Mouse (Mus musculus) kidney, adult 11 months (tissue): Measurements from ENCODE around the gene Asb2.
A peak's percentile ranks its signal among the peaks of the same experiment; 100 is the strongest.

Source experiments
- DNase-seq: peaks from one replicate; pipeline ENCODE4 v3.0.0; 2022

Asb2 gene

DNA sequence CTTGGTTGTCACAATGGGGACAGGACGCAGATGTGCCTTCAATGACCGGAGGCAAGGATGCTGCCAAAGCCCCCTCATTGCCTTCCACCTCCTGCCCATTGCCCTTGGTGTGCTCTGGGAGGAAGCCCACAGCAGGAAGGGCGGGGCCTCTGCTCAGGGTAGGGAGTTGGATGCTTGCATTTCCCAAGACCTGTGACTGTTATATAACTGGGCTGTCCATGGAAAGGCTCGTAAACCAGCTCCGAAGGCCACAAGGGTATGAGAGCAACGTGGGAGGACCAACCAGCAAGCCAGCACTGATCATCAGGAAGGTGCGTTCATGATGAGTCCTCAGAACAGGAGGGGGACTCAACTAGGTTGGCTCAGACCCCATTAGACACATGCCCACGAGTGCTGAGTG lies 5.0 kb upstream of the Asb2 start:
- DNase-seq = no peak

DNA sequence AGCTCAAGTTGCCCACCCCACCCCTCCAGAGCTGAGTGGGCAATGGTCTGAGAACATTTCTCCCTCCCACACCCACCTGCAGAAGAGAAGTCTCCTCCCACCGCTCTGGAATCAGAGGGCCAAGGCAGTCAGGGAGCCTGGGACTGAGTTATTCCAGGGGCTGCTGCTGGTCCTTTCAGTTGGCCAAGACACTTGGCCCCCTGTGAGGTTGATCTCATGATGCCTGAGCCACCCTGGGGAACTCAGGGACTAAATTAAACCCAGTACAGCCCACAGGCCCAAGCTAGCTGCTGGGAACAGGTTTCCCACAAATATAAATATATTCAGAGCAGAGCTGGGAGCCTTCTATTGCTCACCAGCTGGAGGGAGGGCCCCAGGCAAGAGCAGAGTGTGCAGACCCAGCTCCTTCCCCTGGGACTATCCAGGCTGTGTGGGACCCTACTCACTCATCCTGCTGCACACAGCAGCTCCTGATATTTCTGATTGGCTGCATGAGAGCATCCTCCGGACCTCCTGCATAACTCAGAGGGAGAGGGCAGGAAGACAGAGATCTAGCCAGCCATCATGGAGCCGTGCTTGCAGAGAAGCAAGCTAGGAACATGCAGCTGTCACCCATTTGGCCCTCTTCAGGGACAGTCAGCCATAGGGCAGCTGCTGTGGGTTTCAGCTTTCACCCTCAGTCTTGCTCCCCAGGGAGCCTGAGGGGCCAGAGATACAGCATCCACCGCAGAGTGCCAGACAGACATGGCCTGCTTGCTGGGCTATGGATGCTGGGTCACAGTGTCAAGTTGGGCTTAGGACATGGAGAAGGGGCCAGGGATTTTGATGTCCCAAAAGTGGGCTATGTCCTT lies 3.4 kb upstream of the Asb2 start:
- no peak for DNase-seq

DNA sequence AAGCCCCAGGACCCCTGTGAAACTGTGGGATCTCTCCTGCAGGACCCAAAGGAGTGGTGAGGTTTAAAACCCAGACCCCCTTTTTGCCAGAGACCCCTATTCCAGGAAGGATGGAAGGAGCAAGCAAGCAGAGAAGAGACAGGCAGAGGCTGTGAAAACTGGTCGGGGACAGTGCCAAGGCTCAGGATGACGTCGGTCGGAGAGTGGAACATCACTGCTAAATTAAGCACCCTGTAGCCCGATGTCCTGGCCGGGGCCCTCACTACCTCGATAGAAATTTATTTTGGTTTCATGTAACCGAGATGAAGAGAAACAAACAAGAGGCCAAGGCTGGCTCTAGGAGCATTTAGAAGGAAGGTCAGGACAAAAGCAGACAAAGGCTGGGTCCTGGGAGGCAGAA lies 2.4 kb upstream of the Asb2 start:
- no peak for DNase-seq

DNA sequence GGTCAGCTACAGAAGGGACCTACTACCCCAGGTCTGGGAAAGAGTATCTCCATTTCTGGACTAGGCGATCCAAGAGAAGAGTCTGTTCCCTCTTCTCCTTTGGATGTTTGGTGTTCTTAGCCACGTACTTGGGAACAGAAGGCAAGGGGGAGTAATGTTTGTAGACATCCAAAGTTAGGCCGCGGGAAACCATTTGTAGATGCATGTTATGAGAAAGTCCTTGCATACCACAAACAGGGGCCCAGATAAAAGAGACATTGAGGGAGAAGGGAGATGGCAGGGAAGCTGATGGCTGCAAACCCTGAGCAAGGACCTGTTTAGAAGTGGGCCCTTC lies 581 bp upstream of the Asb2 start:
- DNase-seq = no peak

DNA sequence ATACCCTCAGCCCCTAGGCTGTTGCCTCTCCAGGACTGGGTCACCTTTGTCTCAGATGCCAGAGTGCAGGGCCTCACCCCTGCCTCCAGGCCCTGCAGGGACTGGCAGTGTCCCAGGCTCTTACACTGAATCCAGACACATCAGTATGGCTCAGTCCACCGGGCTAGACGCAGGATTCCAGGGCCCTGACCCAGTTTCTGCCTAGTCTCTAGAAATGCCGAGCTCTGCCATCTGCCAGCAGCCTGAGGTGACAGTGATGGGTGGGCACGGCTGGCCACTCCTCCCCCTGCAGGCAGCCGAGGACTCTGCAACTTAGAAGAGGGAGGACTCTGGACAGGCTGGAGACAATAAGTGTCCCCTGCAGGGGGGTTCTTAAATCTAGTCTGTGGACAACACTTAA lies 2.3 kb downstream of the Asb2 start:
- DNase-seq = peak; percentile 14

DNA sequence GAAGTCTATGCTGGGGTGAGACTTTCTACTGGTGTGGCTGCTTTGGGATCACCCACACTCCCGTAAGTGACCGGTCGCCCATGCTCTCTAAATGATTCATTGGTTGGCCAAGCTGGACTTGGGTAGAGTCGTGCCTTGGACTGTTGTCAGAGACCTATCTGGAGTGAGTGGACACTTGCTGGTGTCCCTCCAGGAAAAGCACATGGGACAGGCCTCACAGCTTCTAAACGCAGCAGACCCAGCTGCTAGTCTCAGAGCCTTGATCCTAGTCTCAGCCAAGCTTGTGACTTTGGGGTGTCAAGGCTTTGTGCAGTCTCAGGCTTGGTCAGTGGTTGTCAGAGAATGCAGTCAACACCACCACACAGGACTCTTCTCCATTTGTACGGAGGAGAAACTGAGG lies 3.1 kb downstream of the Asb2 start:
- no peak for DNase-seq

DNA sequence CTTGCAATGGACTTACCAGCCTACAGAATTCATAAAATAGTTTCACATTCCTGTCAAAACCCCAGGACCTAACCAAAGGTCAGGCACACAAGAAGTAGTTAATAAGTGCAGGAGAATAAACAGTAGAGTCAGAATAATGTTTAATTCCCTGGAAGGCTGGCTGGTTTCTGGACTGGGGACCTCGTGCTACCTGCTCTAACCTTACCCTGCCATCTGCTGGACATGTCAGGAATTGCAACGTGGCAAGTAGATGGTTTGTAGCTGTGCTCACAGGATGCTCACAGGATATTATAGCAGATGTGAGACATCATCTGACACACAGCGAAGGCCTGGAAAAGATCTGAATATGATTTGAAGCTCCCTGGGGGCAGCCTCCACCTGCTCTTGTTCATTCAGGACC lies 7.3 kb downstream of the Asb2 start:
- DNase-seq = peak; percentile 63

DNA sequence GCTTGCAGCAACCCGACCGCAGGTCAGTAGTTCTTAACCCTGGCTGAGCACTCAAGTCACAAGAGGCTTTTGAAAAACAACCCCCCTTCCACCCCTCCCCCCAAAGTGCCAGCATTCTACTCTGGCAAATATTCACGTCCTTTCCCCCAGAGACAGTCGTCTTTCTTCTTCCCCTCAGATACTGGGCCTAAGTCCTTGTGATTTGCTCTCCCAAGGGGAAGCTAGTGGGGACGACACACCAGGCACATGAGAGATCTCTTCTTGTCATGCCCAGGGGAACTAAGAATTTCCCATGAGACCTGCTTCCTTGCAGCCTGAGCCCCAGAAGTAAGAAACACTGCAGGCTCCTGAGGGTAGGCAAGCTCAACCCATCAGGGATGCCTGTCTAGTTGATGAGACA lies 8.4 kb downstream of the Asb2 start:
- DNase-seq = no peak

DNA sequence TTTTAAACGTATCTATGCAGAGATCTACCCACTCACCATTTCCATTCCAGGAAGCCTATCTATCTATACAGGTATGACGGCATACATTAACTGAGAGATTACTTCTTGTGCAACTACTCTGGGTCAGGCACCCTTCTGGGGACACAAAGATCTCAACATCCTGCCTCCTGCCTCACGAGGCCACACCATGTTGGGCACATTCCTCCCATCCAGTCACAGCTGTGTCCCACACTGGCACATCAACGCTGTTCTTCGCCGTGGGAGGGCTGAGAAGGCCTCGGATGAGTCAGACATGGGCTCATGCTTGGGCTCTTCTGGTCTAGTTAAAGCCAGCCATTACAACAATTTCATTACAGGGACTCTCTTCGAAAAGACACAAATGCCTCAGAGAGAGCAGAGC lies 8.9 kb downstream of the Asb2 start:
- no peak for DNase-seq

DNA sequence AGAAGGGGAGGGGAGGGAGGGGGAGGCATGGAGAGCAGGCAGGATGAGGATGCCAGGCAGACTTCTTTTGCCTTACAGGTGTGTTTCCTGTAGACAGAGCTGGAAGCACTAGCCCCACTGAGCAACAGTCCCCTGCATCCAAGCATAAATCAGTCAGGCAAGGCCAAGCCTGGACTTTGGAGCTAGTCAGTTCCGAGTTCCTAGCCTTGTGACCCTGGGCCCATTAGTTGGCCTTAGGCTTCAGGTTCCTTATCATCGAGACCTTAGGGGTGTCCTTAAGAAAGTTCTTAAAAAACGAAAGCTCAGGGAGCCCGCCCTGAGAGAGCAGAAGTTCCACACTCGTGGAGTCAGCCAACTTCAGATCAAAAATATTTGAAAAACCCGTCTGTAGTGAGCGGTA lies 10.9 kb downstream of the Asb2 start:
- DNase-seq = peak; percentile 36

DNA sequence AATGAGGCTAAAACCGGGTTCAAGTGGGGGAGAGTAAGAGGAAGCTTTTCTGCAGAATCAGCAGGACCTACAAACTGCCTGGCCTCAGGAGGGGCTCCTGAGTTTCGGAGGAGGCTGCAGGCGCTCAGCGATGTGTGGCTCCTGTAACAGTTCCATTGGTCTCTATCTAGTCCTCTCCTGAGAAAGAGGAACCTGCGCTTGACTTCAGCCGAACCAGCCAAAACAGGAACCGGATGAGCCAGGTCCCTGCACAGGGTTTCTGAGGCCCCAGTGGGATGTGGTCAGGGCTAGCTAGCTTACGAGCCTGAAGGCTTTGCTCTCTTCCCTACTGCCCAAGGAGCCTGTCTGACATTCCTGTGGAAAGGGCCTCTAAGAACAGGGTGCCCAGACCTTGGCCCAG lies 12.3 kb downstream of the Asb2 start:
- peak; percentile 18 for DNase-seq

DNA sequence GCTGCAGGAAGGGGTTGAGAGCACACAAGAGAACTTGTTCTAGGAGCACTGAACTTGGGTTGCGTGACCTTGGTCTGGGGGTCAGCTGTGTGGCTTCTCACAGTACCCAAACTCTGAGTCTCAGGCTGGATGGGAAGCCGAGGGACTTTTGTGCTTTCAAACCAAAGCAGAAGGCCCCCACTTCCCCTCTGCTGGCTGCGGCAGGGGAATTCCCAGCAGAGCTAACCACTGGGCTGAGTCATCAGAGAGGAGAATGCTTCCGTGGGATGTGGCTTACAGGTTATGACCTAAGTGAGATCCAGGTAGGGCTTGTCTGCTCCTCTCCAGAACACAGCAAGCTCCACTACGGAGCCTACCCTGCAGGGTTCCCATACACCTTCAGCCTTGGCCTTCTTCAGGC lies 14.6 kb downstream of the Asb2 start:
- no peak for DNase-seq

DNA sequence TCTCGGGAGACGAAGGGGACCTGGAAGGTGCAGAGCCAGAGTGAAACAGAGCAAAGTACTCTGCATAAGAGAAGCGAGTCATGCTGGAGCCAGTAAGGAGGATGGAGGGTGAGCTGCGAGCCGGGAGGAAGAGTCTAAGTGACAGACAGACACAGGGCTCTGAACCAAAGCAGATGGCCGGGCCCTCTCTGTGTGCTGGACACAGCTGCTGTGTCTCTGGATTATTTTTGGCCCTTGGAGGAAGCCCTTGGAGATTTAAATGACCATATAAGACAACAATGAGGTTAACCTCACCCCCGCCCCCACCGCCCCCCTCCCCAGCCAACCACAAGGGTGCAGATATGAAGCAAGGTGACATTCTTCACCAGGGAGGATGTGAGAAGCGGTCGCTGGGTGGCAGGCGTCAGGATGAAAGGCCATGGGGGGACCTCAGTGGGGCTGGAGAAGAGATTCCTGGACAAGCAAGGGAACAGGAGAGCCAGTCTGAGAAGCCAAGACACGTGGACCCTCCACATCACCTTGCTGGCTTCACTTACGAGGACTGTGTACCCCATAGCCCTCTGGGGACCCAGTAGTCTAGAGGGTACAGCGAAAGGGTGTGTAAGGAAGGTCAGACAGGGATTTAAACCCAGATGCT lies 17.5 kb downstream of the Asb2 start:
- DNase-seq = no peak

DNA sequence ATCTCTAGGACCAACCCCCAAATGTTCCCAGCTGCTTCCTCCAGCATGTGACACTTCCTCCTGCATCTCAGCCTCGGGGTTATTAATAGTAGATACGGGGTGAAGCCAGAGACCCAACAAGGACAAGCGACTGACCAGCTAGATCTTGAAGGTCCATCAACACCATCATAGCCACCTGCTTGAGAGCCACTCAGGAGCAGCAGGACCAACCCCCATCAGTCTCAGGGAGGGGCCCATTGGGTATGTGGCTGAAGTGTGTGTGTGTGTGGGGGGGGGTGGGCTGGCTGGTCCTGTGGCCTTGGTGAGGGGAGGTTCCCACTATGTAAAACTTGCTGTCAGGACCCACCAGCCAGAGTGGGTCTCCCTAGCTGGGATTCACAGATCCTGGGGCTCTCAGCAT lies 19.0 kb downstream of the Asb2 start:
- DNase-seq = no peak

DNA sequence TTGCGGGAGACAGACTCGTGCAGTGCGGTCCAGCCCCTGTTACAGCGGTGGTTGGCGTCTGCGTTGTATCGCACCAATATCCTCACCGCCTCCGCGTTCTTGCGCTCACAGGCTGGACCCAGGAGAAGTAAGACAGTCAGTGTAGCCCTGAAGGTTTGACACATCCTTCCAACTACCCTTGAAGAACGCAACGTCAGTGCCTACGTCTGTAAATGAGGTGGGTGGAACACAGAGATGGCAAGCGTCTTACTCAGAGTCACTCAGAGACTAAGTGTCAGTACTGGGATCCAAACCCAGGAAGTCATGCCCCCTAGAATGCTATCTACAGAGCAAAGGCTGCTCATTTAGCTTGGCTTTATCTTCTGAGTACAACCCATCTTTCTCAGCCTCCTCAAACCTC lies 22.4 kb downstream of the Asb2 start:
- DNase-seq = no peak

DNA sequence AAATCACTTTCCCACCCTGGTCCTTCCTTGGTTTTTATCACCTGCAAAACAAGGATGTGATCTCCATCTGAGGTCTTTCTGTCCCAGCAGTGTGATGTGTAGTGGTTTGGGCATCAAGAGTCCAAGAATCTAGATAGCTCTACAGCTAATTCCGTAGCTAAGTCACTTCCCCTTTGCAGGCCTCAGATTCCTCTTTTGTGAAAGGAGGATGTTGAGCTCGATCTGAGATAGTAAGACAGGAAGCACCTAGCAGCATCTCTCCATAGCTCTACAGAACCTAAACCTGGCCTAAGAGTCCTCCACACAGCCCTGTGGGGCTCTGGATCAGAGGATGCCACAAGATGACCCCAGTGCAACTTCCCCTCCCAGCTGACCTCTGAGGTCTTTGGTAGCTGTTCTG lies 22.9 kb downstream of the Asb2 start:
- DNase-seq = no peak

DNA sequence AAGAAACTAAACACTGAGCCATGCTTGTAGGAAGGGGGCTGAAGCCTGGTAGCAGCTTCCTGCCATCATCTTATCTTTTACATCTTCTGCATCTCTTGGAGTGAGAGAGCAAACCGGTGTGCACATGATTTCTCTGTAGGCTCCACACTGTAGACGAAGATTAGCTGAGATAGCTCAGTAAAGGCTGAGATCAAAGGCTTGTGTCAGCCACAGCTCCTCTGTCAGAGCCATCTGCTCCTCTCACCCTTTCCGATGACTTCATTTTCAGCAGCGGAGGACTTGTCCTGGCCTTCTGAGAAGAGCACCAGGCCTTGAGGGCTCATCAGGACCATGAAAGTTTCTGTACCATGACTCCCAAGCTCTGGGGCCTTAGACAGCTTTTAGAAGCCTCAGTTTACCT lies 24.3 kb downstream of the Asb2 start:
- DNase-seq = no peak

DNA sequence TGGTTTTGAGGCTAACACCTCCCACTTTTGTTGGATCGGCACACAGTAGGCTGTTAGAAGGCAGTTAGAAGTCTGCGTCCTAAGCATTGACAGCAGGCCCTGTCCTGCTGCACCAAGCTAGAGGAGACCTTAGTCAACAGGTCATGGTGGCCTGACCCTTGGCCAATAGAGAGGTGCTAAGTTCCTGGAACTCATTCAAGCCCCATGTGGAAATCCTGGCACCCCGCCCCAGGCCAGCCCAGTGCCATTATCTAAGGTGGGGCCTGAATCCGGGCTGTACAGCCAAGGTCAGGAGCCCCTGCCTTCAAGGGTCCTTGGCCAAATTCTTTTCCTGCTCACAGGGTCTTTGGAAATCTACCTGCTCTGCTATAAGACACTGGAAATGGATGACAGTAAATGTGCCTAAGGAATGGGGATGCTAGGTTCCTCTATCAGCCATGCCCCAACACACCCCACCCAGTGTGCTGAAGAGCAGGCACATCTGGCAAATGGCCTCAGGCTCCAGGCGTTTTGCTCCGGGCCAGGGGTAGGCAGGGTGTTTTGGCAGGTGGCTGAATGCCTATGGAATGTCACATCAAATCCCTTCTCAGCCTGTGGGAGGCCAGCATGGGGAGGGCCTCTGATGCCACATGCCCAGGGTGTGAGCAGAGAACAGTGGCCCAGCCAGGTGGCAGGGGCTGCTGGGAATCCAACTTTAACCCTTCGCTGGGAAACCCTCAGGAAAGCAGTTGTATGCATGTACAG lies 27.2 kb downstream of the Asb2 start:
- peak; percentile 57 for DNase-seq

DNA sequence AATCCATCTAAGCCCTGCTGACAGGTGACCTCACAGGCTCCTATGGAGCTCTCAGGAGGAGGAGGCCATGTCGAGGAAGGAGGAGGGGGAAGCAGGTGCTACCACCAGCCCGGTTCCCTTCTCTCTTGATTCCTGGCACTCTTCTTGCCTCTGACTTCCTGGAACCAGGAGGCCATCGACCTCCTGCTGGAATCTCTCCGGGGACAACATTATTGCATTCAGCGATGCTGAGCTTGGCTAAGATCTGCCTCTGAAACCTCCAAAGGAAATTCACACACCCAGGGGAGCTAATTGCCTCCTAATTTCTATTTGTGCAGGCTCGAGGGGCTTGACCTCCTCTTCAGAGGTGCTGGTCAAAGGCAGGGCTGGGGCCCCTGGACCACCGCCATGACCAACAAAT lies 28.7 kb downstream of the Asb2 start:
- DNase-seq = no peak

DNA sequence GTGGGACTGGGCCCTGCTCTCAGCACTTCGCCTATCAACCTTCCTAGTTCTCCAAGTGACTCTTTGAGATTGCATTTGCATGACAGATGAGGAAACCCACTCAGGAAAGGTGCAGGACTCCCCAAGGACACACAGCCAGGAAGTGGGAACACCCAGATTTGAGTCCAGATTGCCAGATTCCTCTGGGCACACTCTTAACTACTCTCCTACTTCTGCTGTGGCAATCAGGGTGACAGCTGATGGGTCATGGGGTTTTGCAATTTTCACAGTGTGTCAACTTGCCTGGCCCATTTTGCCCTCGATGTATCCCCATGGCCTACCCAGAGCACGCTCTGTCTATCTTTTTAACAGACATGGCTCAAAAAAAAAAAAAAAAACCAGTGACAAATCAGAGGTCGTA lies 29.2 kb downstream of the Asb2 start:
- DNase-seq = no peak

DNA sequence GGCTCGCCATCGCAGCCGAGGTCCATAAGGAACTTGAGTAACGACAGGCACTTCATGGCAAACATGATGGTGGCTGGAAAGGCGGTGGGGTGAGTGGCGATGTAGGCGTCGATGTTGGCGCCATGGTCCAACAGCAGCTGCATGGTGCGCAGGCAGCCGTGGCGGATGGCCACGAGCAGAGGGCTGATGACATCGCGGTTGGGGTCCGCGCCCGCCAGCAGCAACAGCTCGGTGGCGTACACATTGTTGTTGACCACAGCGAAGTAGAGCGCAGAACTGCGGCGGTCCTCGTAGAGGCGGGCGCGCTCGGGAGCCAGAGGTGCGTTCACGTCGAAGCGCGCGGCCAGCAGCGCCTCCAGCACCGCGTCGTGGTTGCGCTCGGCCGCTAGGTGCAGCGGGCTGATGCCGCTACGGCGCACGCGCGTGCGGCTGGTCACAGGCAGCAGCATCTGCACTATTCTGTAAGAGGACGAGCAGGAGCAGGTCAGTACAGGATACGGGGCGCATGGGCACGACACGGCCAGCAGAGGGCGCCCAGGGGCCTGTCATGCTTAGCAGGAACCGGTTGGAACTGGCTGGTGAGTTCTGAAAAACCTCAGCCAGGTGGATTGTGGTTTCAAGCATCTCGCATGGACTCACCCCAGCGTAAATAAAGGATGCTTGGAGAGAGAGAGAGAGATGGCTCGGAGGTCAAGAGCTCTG lies 30.5 kb downstream of the Asb2 start:
- DNase-seq = peak; percentile 91

DNA sequence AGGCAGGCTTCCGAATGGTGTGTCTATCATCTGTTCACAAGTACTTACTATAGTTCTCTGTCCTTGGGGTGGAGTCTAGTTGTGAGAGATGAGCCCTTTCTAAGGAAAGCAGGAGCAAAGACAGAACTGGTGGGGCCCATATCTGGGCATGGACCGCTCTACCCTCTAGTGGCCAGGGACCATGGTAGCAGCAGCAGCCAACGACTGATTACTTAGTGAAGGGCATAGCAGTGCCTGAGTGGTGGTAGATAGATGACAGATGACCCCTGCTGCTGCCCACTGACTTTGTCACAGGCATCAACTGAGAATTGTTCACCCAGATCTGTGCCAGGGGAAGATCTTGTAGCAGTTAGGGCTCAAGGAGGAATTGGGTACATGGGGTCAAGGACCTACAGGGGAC lies 33.0 kb downstream of the Asb2 start:
- no peak for DNase-seq

DNA sequence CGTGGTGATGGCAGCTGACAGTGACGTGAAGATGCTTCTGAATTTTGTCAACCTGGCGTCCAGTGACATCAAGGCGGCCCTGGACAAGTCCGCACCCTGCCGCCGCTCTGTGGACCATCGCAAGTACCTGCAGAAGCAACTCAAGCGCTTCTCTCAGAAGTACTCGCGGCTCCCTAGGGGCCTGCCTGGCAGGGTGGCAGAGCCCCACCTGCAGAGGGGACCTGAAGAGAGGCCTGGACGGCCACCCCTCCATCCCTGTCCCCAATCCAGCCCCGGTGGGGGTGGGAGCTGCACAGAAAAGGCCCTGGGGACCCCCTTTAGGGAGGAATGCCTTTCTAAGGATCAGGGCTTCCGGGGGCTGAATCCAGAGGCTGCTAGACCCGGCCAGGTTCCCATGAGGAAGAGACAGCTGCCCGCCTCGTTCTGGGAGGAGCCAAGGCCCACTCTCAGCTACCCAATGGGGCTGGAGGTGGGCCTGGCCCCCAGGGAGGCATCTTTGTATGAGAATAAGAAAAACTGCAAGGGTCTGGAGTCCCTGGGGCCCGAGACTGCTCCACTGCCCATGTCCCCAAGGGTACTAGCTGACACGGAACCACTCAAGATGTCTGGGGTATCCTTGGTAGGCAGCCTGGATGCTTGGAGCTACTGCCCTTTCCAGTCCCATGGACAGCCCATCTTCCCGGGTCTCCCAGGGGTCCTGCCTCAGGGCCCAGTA lies 39.8 kb downstream of the Asb2 start:
- no peak for DNase-seq
